ENCODE assay signal across 18 mouse cellular contexts in the genomic region with DNA sequence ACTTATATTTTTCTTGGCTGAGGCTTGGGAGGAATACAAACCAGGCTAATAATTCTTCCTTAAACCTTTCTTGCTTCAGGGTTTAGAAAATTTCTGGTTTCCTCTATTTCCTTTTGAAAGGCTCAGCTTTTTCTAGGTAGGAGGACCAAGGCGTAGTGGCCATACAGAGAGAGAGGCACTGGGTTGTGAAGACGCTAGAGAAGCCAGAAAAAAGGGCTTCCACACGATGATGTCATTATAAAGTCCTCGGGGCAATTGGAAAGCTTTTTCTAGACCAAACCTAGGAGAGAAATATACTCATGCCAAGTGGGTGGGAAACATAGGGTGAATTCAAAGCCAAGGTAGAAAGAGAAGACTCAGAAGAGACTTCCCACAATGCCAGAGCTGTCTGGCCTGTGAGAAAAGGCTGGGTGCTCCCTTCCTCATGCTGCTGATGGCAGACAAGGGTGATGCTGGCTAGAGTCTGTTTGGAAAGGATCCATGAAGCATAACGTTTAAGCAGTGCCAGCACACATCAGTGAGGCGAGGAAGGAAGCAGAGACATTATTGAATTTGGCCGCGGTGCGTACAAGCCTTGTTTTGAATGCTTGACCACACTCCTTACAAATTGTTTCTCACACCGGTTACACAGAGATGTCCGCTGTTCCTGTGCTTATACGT.
DNase-seq lines count a peak whose midpoint lies in the region; ATAC-seq and TF ChIP-seq lines count a peak whose summit lies in the region.
"Had no signal": no experiment of that assay in that cellular context is flagged by ENCODE, and none has a peak within 500 bp of the region (broad histone marks: within the 10 kb centered on the region; RNA-seq: fewer than 3 reads in every experiment).

No protein-coding gene starts in this region.

- peaks cover 3% of the 10 kb centered on the region for H3K4me1 ChIP-seq in heart, embryonic 15.5 days (replicated peaks)
- H3K4me1 ChIP-seq in kidney, embryonic 16.5 days (ENCODE audit: insufficient read depth, low read length), result no peaks in the 10 kb centered on the region
- peaks cover 5% of the 10 kb centered on the region; the same call in 1 of the 2 replicates for H3K4me1 ChIP-seq in forebrain, embryonic 16.5 days (replicated peaks; ENCODE audit: control insufficient read depth, insufficient read depth, low read length)

- WGBS in heart, embryonic 15.5 days, result 74% methylated on average over 12 of the region's 12 CpGs
- 62% methylated on average over 12 of the region's 12 CpGs for WGBS in kidney, embryonic 16.5 days
- WGBS in forebrain, embryonic 16.5 days, result 46% methylated on average over 12 of the region's 12 CpGs

- no peaks in the 10 kb centered on the region for H3K27me3 ChIP-seq in heart, embryonic 15.5 days
- H3K27me3 ChIP-seq in kidney, embryonic 16.5 days (ENCODE audit: insufficient read depth, low read length), result no peaks in the 10 kb centered on the region
- H3K27me3 ChIP-seq in forebrain, embryonic 16.5 days (replicated peaks; ENCODE audit: control insufficient read depth, insufficient read depth, low read length), result no peaks in the 10 kb centered on the region
- H3K27me3 ChIP-seq: heart, embryonic 13.5 days; limb, embryonic 15.5 days; midbrain, embryonic 12.5 days had no signal

- H3K4me3 ChIP-seq in heart, embryonic 15.5 days, result no peak overlapping the region
- no peak overlapping the region for H3K4me3 ChIP-seq in kidney, embryonic 16.5 days (ENCODE audit: low read length)
- no peak overlapping the region for H3K4me3 ChIP-seq in forebrain, embryonic 16.5 days (replicated peaks; ENCODE audit: low read length)
- H3K4me3 ChIP-seq: heart, embryonic 13.5 days; limb, embryonic 15.5 days; midbrain, embryonic 12.5 days had no signal

- H3K36me3 ChIP-seq in heart, embryonic 15.5 days, result no peaks in the 10 kb centered on the region
- no peaks in the 10 kb centered on the region for H3K36me3 ChIP-seq in kidney, embryonic 16.5 days (ENCODE audit: insufficient read depth, low read length)
- no peaks in the 10 kb centered on the region for H3K36me3 ChIP-seq in forebrain, embryonic 16.5 days (ENCODE audit: control insufficient read depth, insufficient read depth)
- H3K36me3 ChIP-seq: G1E; heart, embryonic 13.5 days; limb, embryonic 15.5 days; midbrain, embryonic 12.5 days had no signal

- H3K9me3 ChIP-seq in heart, embryonic 15.5 days (replicated peaks), result no peaks in the 10 kb centered on the region
- H3K9me3 ChIP-seq in kidney, embryonic 16.5 days (ENCODE audit: low read length), result no peaks in the 10 kb centered on the region
- no peaks in the 10 kb centered on the region for H3K9me3 ChIP-seq in forebrain, embryonic 16.5 days (ENCODE audit: control insufficient read depth, low read length)
- H3K9me3 ChIP-seq: G1E; heart, embryonic 13.5 days; limb, embryonic 15.5 days; midbrain, embryonic 12.5 days had no signal

- intact Hi-C loops in heart, postnatal 14 days (cut with DNase I), result no loop called here

- no peak overlapping the region for H3K9ac ChIP-seq in heart, embryonic 15.5 days
- no peak overlapping the region for H3K9ac ChIP-seq in kidney, embryonic 16.5 days (replicated peaks; ENCODE audit: low read length)
- no peak overlapping the region for H3K9ac ChIP-seq in forebrain, embryonic 16.5 days (replicated peaks; ENCODE audit: low read depth, low read length)
- H3K9ac ChIP-seq: heart, embryonic 13.5 days; limb, embryonic 15.5 days; midbrain, embryonic 12.5 days had no signal

- ATAC-seq in heart, embryonic 15.5 days (replicated peaks; ENCODE audit: insufficient number of reproducible peaks, insufficient read depth, low FRiP score, low read depth), result no peak
- ATAC-seq in kidney, embryonic 16.5 days (ENCODE audit: low FRiP score, low TSS enrichment), result peak; percentile 42; the same call in 1 of the 2 replicates
- peak; percentile 92 for ATAC-seq in forebrain, embryonic 16.5 days
- no peak for ATAC-seq in megakaryocyte progenitor cell, adult 5-6 weeks (replicated peaks; ENCODE audit: poor library complexity)
- ATAC-seq: CD4-positive, CD25-positive, alpha-beta regulatory T cell, adult 4 months had no signal

- H3K4me2 ChIP-seq in heart, embryonic 15.5 days, result no peak overlapping the region
- no peak overlapping the region for H3K4me2 ChIP-seq in kidney, embryonic 16.5 days (replicated peaks; ENCODE audit: low read depth, low read length)
- no peak overlapping the region for H3K4me2 ChIP-seq in forebrain, embryonic 16.5 days (ENCODE audit: low read length)
- H3K4me2 ChIP-seq: heart, embryonic 13.5 days; limb, embryonic 15.5 days; midbrain, embryonic 12.5 days had no signal

- no peak for TF ChIP-seq CTCF in brain, embryonic 14.5 days (IDR thresholded peaks at IDR 0.05; ENCODE audit: borderline replicate concordance, extremely low read depth, insufficient read depth, insufficient read length)

- peak overlapping the region; percentile 27; the same call in 1 of the 2 replicates for H3K27ac ChIP-seq in heart, embryonic 15.5 days
- H3K27ac ChIP-seq in kidney, embryonic 16.5 days (ENCODE audit: low read length), result no peak overlapping the region
- H3K27ac ChIP-seq in forebrain, embryonic 16.5 days (ENCODE audit: low read length), result no peak overlapping the region
- H3K27ac ChIP-seq: heart, embryonic 13.5 days; limb, embryonic 15.5 days; midbrain, embryonic 12.5 days had no signal

- DNase-seq in heart, postnatal 14 days, result no peak
- DNase-seq in kidney, postnatal 10 days, result no peak
- DNase-seq in brain, embryonic 14.5 days (ENCODE audit: low read depth), result peak; percentile 85
- DNase-seq: cerebellum, postnatal 36 days; gastrocnemius, postnatal 36 days; lung, postnatal 4 days; retina, postnatal 1 day; right cerebral cortex, postnatal 4 days; thymus, postnatal 14 days had no signal

- no peak for TF ChIP-seq POLR2A in brain, embryonic 14.5 days (IDR thresholded peaks at IDR 0.05; ENCODE audit: borderline replicate concordance, extremely low read depth, insufficient read depth, insufficient read length, poor library complexity, severe bottlenecking)

Comparison
In these comparisons a context has a peak if more than half of its experiments do, and no peak if none do; other contexts are left out.
1. ATAC-seq: peak in kidney, embryonic 16.5 days (single experiment) and forebrain, embryonic 16.5 days (single experiment); none in heart, embryonic 15.5 days (single experiment) and megakaryocyte progenitor cell, adult 5-6 weeks (single experiment).